Mouse (Mus musculus) embryonic fibroblast, embryonic 13.5 days (primary cell): Measurements from ENCODE around the gene Lipa.

ENCODE experiments used
- CTCF ChIP-seq: IDR thresholded peaks from 2 replicates; pipeline ENCODE4 v1.5.1; 2011; ENCODE audit warnings: mild to moderate bottlenecking, control low read depth, low read length, moderate library complexity, borderline replicate concordance; ENCODE audit not compliant: insufficient read depth
- POLR2A ChIP-seq: IDR thresholded peaks from 2 replicates; pipeline ENCODE4 v1.6.1; 2011; ENCODE audit warnings: low read depth, mild to moderate bottlenecking, control low read depth, low read length, moderate library complexity

- TF ChIP-seq POLR2A (no peak), CTCF (no peak)
Measured at GRCm38 (mm10) chr19:34571080-34571479, 43.8 kb upstream of the Lipa start.
